Comparison of ENCODE assay signal across 8 mouse cellular contexts in the genomic region with DNA sequence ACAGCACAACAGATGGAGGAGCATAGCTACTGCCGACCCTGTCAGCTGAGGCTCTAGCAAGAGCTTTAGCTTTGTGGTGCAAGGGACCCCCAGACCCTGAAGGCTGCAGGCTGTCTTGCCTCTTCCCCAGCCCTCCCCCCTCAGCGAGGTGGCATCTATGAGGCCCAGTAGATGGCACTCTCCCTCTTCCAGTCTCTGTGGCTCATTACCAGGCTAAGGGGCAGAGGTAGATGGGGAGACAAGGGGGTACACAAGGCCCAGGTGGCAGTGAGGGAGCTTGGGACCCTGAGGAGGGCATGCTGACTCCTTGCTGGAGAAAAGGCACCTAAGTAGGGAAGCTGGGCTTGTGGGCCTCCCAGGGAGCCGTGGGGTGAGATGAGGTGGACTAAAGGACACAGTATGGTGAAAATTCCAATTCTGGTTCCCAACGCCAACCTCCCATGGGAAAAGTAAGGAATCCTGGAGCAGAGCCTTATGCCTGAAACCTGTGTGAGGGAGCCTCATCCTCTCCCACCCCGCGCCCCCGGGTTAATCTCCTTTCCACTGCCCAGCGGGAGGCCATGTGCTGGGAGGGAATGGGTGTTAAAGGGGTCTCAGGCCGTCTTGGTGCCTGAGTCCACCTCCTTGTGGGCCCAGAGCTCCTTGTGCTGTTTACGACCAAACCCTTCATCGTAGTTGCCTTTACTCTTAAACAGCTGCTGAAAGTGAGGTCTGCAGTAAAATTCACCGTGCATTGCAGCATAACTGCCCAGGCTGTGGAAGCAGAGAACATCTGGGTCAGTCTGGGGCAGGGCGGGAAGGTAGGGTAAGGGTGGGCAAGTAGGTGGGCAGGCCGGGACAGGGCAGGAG. TPM values are rescaled to one million over a fixed set of nuclear protein-coding genes. Genes with fewer than 3 reads are reported as not detected.
DNase-seq lines count a peak whose midpoint lies in the region; ATAC-seq and TF ChIP-seq lines count a peak whose summit lies in the region.

No protein-coding gene starts in this region.

- no peaks in the 10 kb centered on the region for H3K9me3 ChIP-seq in heart, embryonic 11.5 days (replicated peaks; ENCODE audit: control insufficient read depth, low read length)
- no peaks in the 10 kb centered on the region for H3K9me3 ChIP-seq in MEL (replicated peaks; ENCODE audit: insufficient read depth, low read length)
- no peaks in the 10 kb centered on the region for H3K9me3 ChIP-seq in forebrain, embryonic 15.5 days

- TF ChIP-seq CTCF in MEL (IDR thresholded peaks at IDR 0.05 in 2 of 3, conservative IDR thresholded peaks at IDR 0.05 in 1 of 3; ENCODE audit: control insufficient read depth in 1 of 3, insufficient read depth in 1 of 3, low read depth in 2 of 3, low read length in 3 of 3, poor library complexity in 1 of 3, severe bottlenecking in 1 of 3), result peak; percentile 33 to 67 (median 65); a peak in 5 of 6 replicates

- 60% methylated on average over 14 of the region's 14 CpGs for WGBS in heart, embryonic 11.5 days (ENCODE audit: insufficient replicate concordance)
- 51% methylated on average over 14 of the region's 14 CpGs for WGBS in forebrain, embryonic 15.5 days

- H3K27me3 ChIP-seq in heart, embryonic 11.5 days (ENCODE audit: control insufficient read depth, insufficient read depth, low read length), result no peaks in the 10 kb centered on the region
- no peaks in the 10 kb centered on the region for H3K27me3 ChIP-seq in MEL (ENCODE audit: control insufficient read depth in 1 of 2, insufficient read depth in 2 of 2, low read length in 2 of 2)
- H3K27me3 ChIP-seq in forebrain, embryonic 15.5 days, result no peaks in the 10 kb centered on the region

- no peak for TF ChIP-seq EP300 in MEL (IDR thresholded peaks at IDR 0.05; ENCODE audit: low read depth in 1 of 2, low read length in 2 of 2)

- H3K36me3 ChIP-seq in heart, embryonic 11.5 days (ENCODE audit: control insufficient read depth, insufficient read depth, low read length), result peaks cover 27% of the 10 kb centered on the region
- H3K36me3 ChIP-seq in MEL (ENCODE audit: control insufficient read depth in 1 of 2, insufficient read depth in 2 of 2, low read length in 2 of 2), result peaks cover 0 to 4% of the 10 kb centered on the region in 2 experiments; a peak in 1 of 4 replicates
- peaks cover 36% of the 10 kb centered on the region for H3K36me3 ChIP-seq in forebrain, embryonic 15.5 days

- H3K4me1 ChIP-seq in heart, embryonic 11.5 days (ENCODE audit: control insufficient read depth, insufficient read depth, low read length), result peaks cover 20% of the 10 kb centered on the region
- peaks cover 0 to 20% of the 10 kb centered on the region in 2 experiments; a peak in 2 of 4 replicates for H3K4me1 ChIP-seq in MEL (ENCODE audit: control insufficient read depth in 1 of 2, insufficient read depth in 2 of 2, low read length in 2 of 2)
- peaks cover 43% of the 10 kb centered on the region for H3K4me1 ChIP-seq in forebrain, embryonic 15.5 days

- TF ChIP-seq RAD21 in MEL (IDR thresholded peaks at IDR 0.05; ENCODE audit: low read depth, low read length), result peak; percentile 63

- peak overlapping the region; percentile 90 for H3K4me3 ChIP-seq in heart, embryonic 11.5 days (ENCODE audit: low read depth, low read length)
- H3K4me3 ChIP-seq in MEL (ENCODE audit: control insufficient read depth in 1 of 2, insufficient read depth in 1 of 2, low read depth in 2 of 2, low read length in 2 of 2), result peak overlapping the region; percentile 85 to 97; a peak in 3 of 4 replicates
- H3K4me3 ChIP-seq in forebrain, embryonic 15.5 days, result peak overlapping the region; percentile 86

- peak overlapping the region; percentile 95 for H3K4me2 ChIP-seq in heart, embryonic 11.5 days
- peak overlapping the region; percentile 79 for H3K4me2 ChIP-seq in forebrain, embryonic 15.5 days (replicated peaks)

- ATAC-seq in heart, embryonic 11.5 days (replicated peaks; ENCODE audit: insufficient number of reproducible peaks, low FRiP score, low TSS enrichment), result no peak
- ATAC-seq in forebrain, embryonic 15.5 days (replicated peaks), result no peak

- no peak for TF ChIP-seq POLR2A in MEL (IDR thresholded peaks at IDR 0.05; ENCODE audit: control insufficient read depth in 1 of 2, insufficient read depth in 1 of 2, low read depth in 1 of 2, low read length in 2 of 2, poor library complexity in 1 of 2)

- no peak for DNase-seq in heart, adult 8-10 months (ENCODE audit: low spot score)
- DNase-seq in MEL (ENCODE audit: low read depth, low spot score), result peak; percentile 46
- DNase-seq in kidney, postnatal 4 days, result peak; percentile 50 to 61
- peak; percentile 14 for DNase-seq in mesoderm, embryonic 11.5 days (ENCODE audit: low read depth, low spot score)
- DNase-seq in thymus, postnatal 0 days (ENCODE audit: low spot score), result peak; percentile 83
- no peak for DNase-seq in yolk sac, embryonic 10.5 days (ENCODE audit: low spot score)

- H3K9ac ChIP-seq in heart, embryonic 11.5 days (ENCODE audit: low read depth, low read length), result peak overlapping the region; percentile 94
- H3K9ac ChIP-seq in MEL (ENCODE audit: control insufficient read depth, low read depth, low read length, poor library complexity, severe bottlenecking), result peak overlapping the region; percentile 92
- peak overlapping the region; percentile 97 for H3K9ac ChIP-seq in forebrain, embryonic 15.5 days (replicated peaks)

- peaks cover 13% of the 10 kb centered on the region for H3K79me2 ChIP-seq in MEL (ENCODE audit: control insufficient read depth, insufficient read depth, low read length, poor library complexity)

- H3K27ac ChIP-seq in heart, embryonic 11.5 days (ENCODE audit: low read depth, low read length), result peak overlapping the region; percentile 94
- peak overlapping the region; percentile 83 for H3K27ac ChIP-seq in MEL (ENCODE audit: control insufficient read depth, low read depth, low read length)
- peak overlapping the region; percentile 97 for H3K27ac ChIP-seq in forebrain, embryonic 15.5 days (replicated peaks)

TF ChIP-seq in MEL, 35 proteins besides CTCF, POLR2A, EP300 and RAD21:
- no peak for TF ChIP-seq UBTF (IDR thresholded peaks at IDR 0.05; ENCODE audit: borderline replicate concordance, insufficient read depth, low read depth, low read length)
- peak; percentile 56 for TF ChIP-seq SMC3 (IDR thresholded peaks at IDR 0.05; ENCODE audit: low read depth, low read length)
- peak; percentile 51; the same call in 1 of the 2 replicates for TF ChIP-seq MAZ (IDR thresholded peaks at IDR 0.05; ENCODE audit: low read depth, low read length)

RNA-seq across cellular contexts. Expression of gene Gm10840, which starts 2.3 kb away (rescaled TPM):
- not detected in 2 replicates for polyA plus RNA-seq in heart, embryonic 11.5 days (2014; fragmentation: Nextera tagmentation; extraction: Ambion mirVana)
- total RNA-seq in heart, adult 8-10 months (2022), result not detected
- total RNA-seq in MEL (2012; rRNA removed), result not detected in 2 replicates
- polyA plus RNA-seq in MEL (2012; ENCODE audit: insufficient read depth in 1 of 2, insufficient read length in 2 of 2, low read depth in 1 of 2, low replicate concordance in 2 of 2, missing spikeins in 1 of 2), result not detected
- polyA plus RNA-seq in forebrain, embryonic 15.5 days (2015; fragmentation: Nextera tagmentation; extraction: Ambion mirVana), result 0.74 and 1.3 TPM in 2 replicates
- 0.54 and 0.78 TPM in 2 replicates for polyA plus RNA-seq in thymus, postnatal 0 days (2015; fragmentation: Nextera tagmentation; extraction: Ambion mirVana)

RNA-seq across cellular contexts. Expression of gene Limd2, which starts 2.4 kb away (rescaled TPM):
- polyA plus RNA-seq in heart, embryonic 11.5 days (2014; fragmentation: Nextera tagmentation; extraction: Ambion mirVana), result 145 and 151 TPM in 2 replicates
- total RNA-seq in heart, adult 8-10 months (2022), result 1 to 10 TPM; 1.7 to 3.9 (median 3.4) TPM
- total RNA-seq in MEL (2012; rRNA removed), result 58.6 and 103 TPM in 2 replicates
- 100 to 1,000 TPM in 1 of 2 experiments, not detected in 1; 201 TPM for polyA plus RNA-seq in MEL (2012; ENCODE audit: insufficient read depth in 1 of 2, insufficient read length in 2 of 2, low read depth in 1 of 2, low replicate concordance in 2 of 2, missing spikeins in 1 of 2)
- 222 and 233 TPM in 2 replicates for polyA plus RNA-seq in forebrain, embryonic 15.5 days (2015; fragmentation: Nextera tagmentation; extraction: Ambion mirVana)
- polyA plus RNA-seq in thymus, postnatal 0 days (2015; fragmentation: Nextera tagmentation; extraction: Ambion mirVana), result 968 and 1,023 TPM in 2 replicates

RNA-seq across cellular contexts. Expression of gene Strada, which starts 43.7 kb away (rescaled TPM):
- 22.4 and 26.6 TPM in 2 replicates for polyA plus RNA-seq in heart, embryonic 11.5 days (2014; fragmentation: Nextera tagmentation; extraction: Ambion mirVana)
- 1 to 10 TPM; 4.8 to 8.5 (median 7.6) TPM for total RNA-seq in heart, adult 8-10 months (2022)
- total RNA-seq in MEL (2012; rRNA removed), result 25.5 and 27.4 TPM in 2 replicates
- polyA plus RNA-seq in MEL (2012; ENCODE audit: insufficient read depth in 1 of 2, insufficient read length in 2 of 2, low read depth in 1 of 2, low replicate concordance in 2 of 2, missing spikeins in 1 of 2), result 10 to 100 TPM in 1 of 2 experiments, not detected in 1; 39.8 TPM
- polyA plus RNA-seq in forebrain, embryonic 15.5 days (2015; fragmentation: Nextera tagmentation; extraction: Ambion mirVana), result 30.1 and 32.2 TPM in 2 replicates
- polyA plus RNA-seq in thymus, postnatal 0 days (2015; fragmentation: Nextera tagmentation; extraction: Ambion mirVana), result 18.9 and 21.6 TPM in 2 replicates

RNA-seq across cellular contexts. Expression of gene Ccdc47, which starts 57.8 kb away (rescaled TPM):
- polyA plus RNA-seq in heart, embryonic 11.5 days (2014; fragmentation: Nextera tagmentation; extraction: Ambion mirVana), result 58.9 and 91.1 TPM in 2 replicates
- total RNA-seq in heart, adult 8-10 months (2022), result 10 to 100 TPM; 71.6 to 93.0 (median 85.9) TPM
- total RNA-seq in MEL (2012; rRNA removed), result 51.6 and 51.8 TPM in 2 replicates
- polyA plus RNA-seq in MEL (2012; ENCODE audit: insufficient read depth in 1 of 2, insufficient read length in 2 of 2, low read depth in 1 of 2, low replicate concordance in 2 of 2, missing spikeins in 1 of 2), result 100 to 1,000 TPM in 1 of 2 experiments, 10 to 100 TPM in 1; 47.6 to 145 TPM
- 88.5 and 97.6 TPM in 2 replicates for polyA plus RNA-seq in forebrain, embryonic 15.5 days (2015; fragmentation: Nextera tagmentation; extraction: Ambion mirVana)
- 57.0 and 63.1 TPM in 2 replicates for polyA plus RNA-seq in thymus, postnatal 0 days (2015; fragmentation: Nextera tagmentation; extraction: Ambion mirVana)

RNA-seq across cellular contexts. Expression of gene Ddx42, which starts 58.4 kb away (rescaled TPM):
- 45.3 and 58.3 TPM in 2 replicates for polyA plus RNA-seq in heart, embryonic 11.5 days (2014; fragmentation: Nextera tagmentation; extraction: Ambion mirVana)
- 10 to 100 TPM; 24.7 to 30.7 (median 27.3) TPM for total RNA-seq in heart, adult 8-10 months (2022)
- 56.1 and 62.6 TPM in 2 replicates for total RNA-seq in MEL (2012; rRNA removed)
- polyA plus RNA-seq in MEL (2012; ENCODE audit: insufficient read depth in 1 of 2, insufficient read length in 2 of 2, low read depth in 1 of 2, low replicate concordance in 2 of 2, missing spikeins in 1 of 2), result 10 to 100 TPM in 1 of 2 experiments, not detected in 1; 57.7 TPM
- polyA plus RNA-seq in forebrain, embryonic 15.5 days (2015; fragmentation: Nextera tagmentation; extraction: Ambion mirVana), result 102 and 103 TPM in 2 replicates
- 58.3 and 67.8 TPM in 2 replicates for polyA plus RNA-seq in thymus, postnatal 0 days (2015; fragmentation: Nextera tagmentation; extraction: Ambion mirVana)

Comparison
In these comparisons a context has a peak if more than half of its experiments do, and no peak if none do; other contexts are left out.
1. DNase-seq: peak in MEL (single experiment), kidney, postnatal 4 days (2 of 2), mesoderm, embryonic 11.5 days (single experiment) and thymus, postnatal 0 days (single experiment); none in heart, adult 8-10 months (single experiment) and yolk sac, embryonic 10.5 days (single experiment).
2. Peak in every context shown above with its lines, with median percentiles within 50 percentile points of each other: H3K27ac ChIP-seq, H3K4me3 ChIP-seq and H3K9ac ChIP-seq.